In the genomic region with DNA sequence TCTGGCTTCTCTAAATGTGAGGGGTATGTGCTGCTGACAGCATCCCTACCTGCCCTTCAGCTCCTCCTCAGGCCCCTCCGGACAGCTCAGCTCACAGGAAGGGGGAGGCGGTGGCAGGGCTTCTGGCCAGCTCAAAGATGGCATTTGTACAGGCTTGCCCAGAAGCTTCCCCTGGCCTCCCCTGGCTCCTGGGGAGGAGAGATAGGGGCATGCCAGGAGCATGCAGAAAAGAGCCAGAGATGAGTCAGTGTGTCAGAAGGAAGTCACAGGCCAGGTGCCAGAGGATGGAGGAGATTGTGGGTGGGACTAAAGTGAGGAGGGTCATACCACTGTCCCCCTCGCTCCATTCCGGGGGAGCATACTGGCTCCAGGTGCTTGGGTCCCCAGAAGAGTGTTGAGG, we compare ENCODE assay signal across 32 mouse cellular contexts. TPM values are rescaled to one million over a fixed set of nuclear protein-coding genes. Genes with fewer than 3 reads are reported as not detected.
DNase-seq lines count a peak whose midpoint lies in the region; TF ChIP-seq lines count a peak whose summit lies in the region.
"Had no signal": no experiment of that assay in that cellular context is flagged by ENCODE, and none has a peak within 500 bp of the region (broad histone marks: within the 10 kb centered on the region; RNA-seq: fewer than 3 reads in every experiment).

No protein-coding gene starts in this region.

- no peak for TF ChIP-seq CTCF in cerebellum, adult 2 months (IDR thresholded peaks at IDR 0.05; ENCODE audit: borderline replicate concordance, insufficient read depth, low read depth, low read length)
- TF ChIP-seq CTCF in layer of hippocampus, adult 2 months (conservative IDR thresholded peaks at IDR 0.05) = no peak

- H3K9me3 ChIP-seq in midbrain, embryonic 10.5 days (replicated peaks) = no peaks in the 10 kb centered on the region
- H3K9me3 ChIP-seq: heart, embryonic 13.5 days; hindbrain, embryonic 10.5 days; hindbrain, embryonic 15.5 days; limb, embryonic 10.5 days; limb, embryonic 15.5 days; liver, embryonic 13.5 days had no signal

- H3K4me3 ChIP-seq in cerebellum, adult 2 months (replicated peaks; ENCODE audit: insufficient read depth, low read depth, low read length) = no peak overlapping the region
- H3K4me3 ChIP-seq in layer of hippocampus, adult 2 months = no peak overlapping the region
- H3K4me3 ChIP-seq in midbrain, embryonic 10.5 days = no peak overlapping the region
- H3K4me3 ChIP-seq: erythroblast, embryonic 14.5 days; gastrocnemius, adult 2 months; heart, embryonic 13.5 days; hindbrain, embryonic 10.5 days; hindbrain, embryonic 15.5 days; limb, embryonic 10.5 days; limb, embryonic 15.5 days; liver, embryonic 13.5 days had no signal

- H3K27ac ChIP-seq in cerebellum, adult 2 months (ENCODE audit: insufficient read depth, low read length) = no peak overlapping the region
- H3K27ac ChIP-seq in layer of hippocampus, adult 2 months = no peak overlapping the region
- no peak overlapping the region for H3K27ac ChIP-seq in midbrain, embryonic 10.5 days (replicated peaks)
- H3K27ac ChIP-seq: gastrocnemius, adult 2 months; heart, embryonic 13.5 days; hindbrain, embryonic 10.5 days; hindbrain, embryonic 15.5 days; limb, embryonic 10.5 days; limb, embryonic 15.5 days; liver, embryonic 13.5 days; macrophage had no signal

- peak; percentile 37 for DNase-seq in adrenal gland, adult 2 months
- DNase-seq in adrenal gland, postnatal 10 days = no peak
- peak; percentile 47 for DNase-seq in Muller cell, postnatal 12 days (ENCODE audit: inconsistent ontology term)
- peak; percentile 50 to 73 for DNase-seq in cerebellum, adult 2 months
- peak; percentile 59 to 68 for DNase-seq in cerebellum, postnatal 14 days
- DNase-seq in layer of hippocampus, adult 2 months (ENCODE audit: low spot score in 2 of 2) = no peak
- no peak for DNase-seq in retina, embryonic 14.5 days (ENCODE audit: low spot score)
- no peak for DNase-seq in midbrain, embryonic 10.5 days (ENCODE audit: low spot score)
- DNase-seq: adrenal gland, adult 8-10 months; gastrocnemius, adult 2 months; gastrocnemius, postnatal 36 days; heart, postnatal 14 days; kidney, adult 2 months; kidney, postnatal 36 days; liver, embryonic 13.5 days; lung, adult 18-20 months; midbrain, embryonic 14.5 days; right cerebral cortex, postnatal 14 days; thymus, postnatal 14 days had no signal

- no peak for TF ChIP-seq POLR2A in cerebellum, adult 2 months (IDR thresholded peaks at IDR 0.05; ENCODE audit: borderline replicate concordance, insufficient read depth, low read length)

- no peaks in the 10 kb centered on the region for H3K27me3 ChIP-seq in cerebellum, adult 2 months (ENCODE audit: control insufficient read depth, insufficient read depth, low read length)
- peaks cover 70% of the 10 kb centered on the region for H3K27me3 ChIP-seq in midbrain, embryonic 10.5 days (ENCODE audit: low read depth, poor library complexity, severe bottlenecking)

- H3K4me1 ChIP-seq in cerebellum, adult 2 months (ENCODE audit: control insufficient read depth, insufficient read depth, low read length) = peaks cover 17% of the 10 kb centered on the region
- H3K4me1 ChIP-seq in midbrain, embryonic 10.5 days = peaks cover 11% of the 10 kb centered on the region

- WGBS in cerebellum, adult 2 months = 17% methylated on average over 4 of the region's 4 CpGs
- WGBS in midbrain, embryonic 10.5 days = 80% methylated on average over 4 of the region's 4 CpGs

- H3K36me3 ChIP-seq in midbrain, embryonic 10.5 days = no peaks in the 10 kb centered on the region
- H3K36me3 ChIP-seq: heart, embryonic 13.5 days; hindbrain, embryonic 10.5 days; hindbrain, embryonic 15.5 days; limb, embryonic 10.5 days; limb, embryonic 15.5 days; liver, embryonic 13.5 days had no signal

RNA-seq across cellular contexts. Expression of a gene that starts 14.3 kb away (rescaled TPM):
- total RNA-seq in adrenal gland, adult 2 months (2021) = under 1 TPM; 0.62 to 0.75 TPM
- 2.9 and 5.9 TPM in 2 replicates for polyA plus RNA-seq in adrenal gland, adult 2 months (2012; rRNA removed)
- under 1 TPM; 0.45 to 0.72 TPM for total RNA-seq in adrenal gland, postnatal 10 days (2021)
- 1.3 and 1.4 TPM in 2 replicates for polyA plus RNA-seq in cerebellum, adult 2 months (2012; rRNA removed)
- total RNA-seq in layer of hippocampus, adult 2 months (2021) = 10 to 100 TPM; 14.8 to 19.0 TPM
- 13.1 and 36.6 TPM in 2 replicates for polyA plus RNA-seq in midbrain, embryonic 10.5 days (2016; fragmentation: Nextera tagmentation; extraction: Ambion mirVana)
- total RNA-seq: gastrocnemius, adult 2 months; gastrocnemius, postnatal 36 days; heart, adult 8-10 months; heart, postnatal 14 days had no signal
- polyA plus RNA-seq: activated CD4-positive, CD25-positive, alpha-beta regulatory T cell, adult 4 months; intestine, embryonic 14.5 days; macrophage; stomach, embryonic 14.5 days had no signal

RNA-seq across cellular contexts. Expression of a gene that starts 17.1 kb away (rescaled TPM):
- total RNA-seq in adrenal gland, adult 2 months (2021) = 10 to 100 TPM; 17.3 to 27.0 TPM
- polyA plus RNA-seq in adrenal gland, adult 2 months (2012; rRNA removed) = 47.5 and 54.0 TPM in 2 replicates
- 10 to 100 TPM; 24.9 to 28.4 TPM for total RNA-seq in adrenal gland, postnatal 10 days (2021)
- 5.7 and 5.9 TPM in 2 replicates for polyA plus RNA-seq in cerebellum, adult 2 months (2012; rRNA removed)
- total RNA-seq in layer of hippocampus, adult 2 months (2021) = 1 to 10 TPM; 4.9 to 5.8 TPM
- polyA plus RNA-seq in midbrain, embryonic 10.5 days (2016; fragmentation: Nextera tagmentation; extraction: Ambion mirVana) = 5.6 and 6.0 TPM in 2 replicates
- polyA plus RNA-seq: activated CD4-positive, CD25-positive, alpha-beta regulatory T cell, adult 4 months; macrophage had no signal

RNA-seq across cellular contexts. Expression of a gene that starts 51.6 kb away (rescaled TPM):
- under 1 TPM in 1 of 2 experiments, not detected in 1; 0.23 TPM for total RNA-seq in adrenal gland, adult 2 months (2021)
- polyA plus RNA-seq in adrenal gland, adult 2 months (2012; rRNA removed) = 0.26 and 0.40 TPM in 2 replicates
- total RNA-seq in adrenal gland, postnatal 10 days (2021) = under 1 TPM; 0.21 to 0.33 TPM
- 107 and 119 TPM in 2 replicates for polyA plus RNA-seq in cerebellum, adult 2 months (2012; rRNA removed)
- total RNA-seq in layer of hippocampus, adult 2 months (2021) = 10 to 100 TPM; 65.9 to 68.1 TPM
- polyA plus RNA-seq in midbrain, embryonic 10.5 days (2016; fragmentation: Nextera tagmentation; extraction: Ambion mirVana) = 0.04 and 0.05 TPM in 2 replicates
- polyA plus RNA-seq: activated CD4-positive, CD25-positive, alpha-beta regulatory T cell, adult 4 months; erythroblast, embryonic 14.5 days; intestine, embryonic 14.5 days; kidney, embryonic 16.5 days; macrophage; neural tube, embryonic 11.5 days; stomach, embryonic 14.5 days had no signal

Comparison
In these comparisons a context has a peak if more than half of its experiments do, and no peak if none do; other contexts are left out.
1. DNase-seq: peak in adrenal gland, adult 2 months (single experiment), Muller cell, postnatal 12 days (single experiment), cerebellum, adult 2 months (2 of 2) and cerebellum, postnatal 14 days (2 of 2); none in adrenal gland, postnatal 10 days (single experiment), layer of hippocampus, adult 2 months (0 of 2), retina, embryonic 14.5 days (single experiment) and midbrain, embryonic 10.5 days (single experiment).
2. RNA of a gene that starts 14.3 kb away (total RNA-seq): 14.8 to 19.0 TPM in layer of hippocampus, adult 2 months; 0.62 to 0.75 TPM in adrenal gland, adult 2 months and 0.45 to 0.72 TPM in adrenal gland, postnatal 10 days; every median in the first group is over 4 times any median in the second.
3. RNA of a gene that starts 51.6 kb away (total RNA-seq): 65.9 to 68.1 TPM in layer of hippocampus, adult 2 months; 0.21 to 0.33 TPM in adrenal gland, postnatal 10 days and 0.23 TPM in adrenal gland, adult 2 months; every median in the first group is over 10 times any median in the second.